21 mouse cellular contexts compared by ENCODE assay signal in the genomic region with DNA sequence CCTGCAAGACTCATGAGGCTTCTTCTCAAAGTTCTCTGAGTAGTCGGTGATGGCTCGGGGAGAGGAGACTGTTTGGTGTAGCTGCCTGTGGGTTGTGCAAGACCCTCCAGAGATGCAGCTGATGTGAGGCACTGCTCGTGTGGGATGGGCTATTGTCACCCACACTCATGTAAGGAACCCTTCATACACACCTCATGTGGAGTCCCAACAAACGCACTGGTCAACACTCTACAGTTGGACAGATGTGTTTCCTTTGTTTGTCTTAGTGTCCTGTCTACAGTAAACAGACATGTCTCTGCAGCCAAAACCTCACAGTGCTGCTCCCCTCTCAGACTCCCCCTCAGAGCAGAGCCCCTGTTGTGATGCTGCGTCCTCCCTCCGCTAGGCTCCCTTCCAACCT.
DNase-seq lines count a peak whose midpoint lies in the region; ATAC-seq and TF ChIP-seq lines count a peak whose summit lies in the region.
"Had no signal": no experiment of that assay in that cellular context is flagged by ENCODE, and none has a peak within 500 bp of the region (broad histone marks: within the 10 kb centered on the region; RNA-seq: fewer than 3 reads in every experiment).

No protein-coding gene starts in this region.

- no peak overlapping the region for H3K27ac ChIP-seq in lung, embryonic 14.5 days (ENCODE audit: low read depth)
- no peak overlapping the region for H3K27ac ChIP-seq in lung, embryonic 16.5 days (ENCODE audit: low read length)
- H3K27ac ChIP-seq: embryonic facial prominence, embryonic 13.5 days; embryonic facial prominence, embryonic 15.5 days; forebrain, embryonic 10.5 days; forebrain, embryonic 12.5 days had no signal

- H3K9ac ChIP-seq in lung, embryonic 14.5 days: no peak overlapping the region
- no peak overlapping the region for H3K9ac ChIP-seq in lung, embryonic 16.5 days (ENCODE audit: low read length)
- H3K9ac ChIP-seq: embryonic facial prominence, embryonic 13.5 days; embryonic facial prominence, embryonic 15.5 days; forebrain, embryonic 12.5 days had no signal

- H3K4me2 ChIP-seq in lung, embryonic 14.5 days: no peak overlapping the region
- H3K4me2 ChIP-seq in lung, embryonic 16.5 days (ENCODE audit: low read depth, low read length): no peak overlapping the region
- H3K4me2 ChIP-seq: embryonic facial prominence, embryonic 13.5 days; embryonic facial prominence, embryonic 15.5 days; forebrain, embryonic 12.5 days had no signal

- no peaks in the 10 kb centered on the region for H3K27me3 ChIP-seq in lung, embryonic 14.5 days (ENCODE audit: insufficient read depth, low read length)
- H3K27me3 ChIP-seq in lung, embryonic 16.5 days (ENCODE audit: control insufficient read depth, insufficient read depth, low read depth, low read length): no peaks in the 10 kb centered on the region
- H3K27me3 ChIP-seq: embryonic facial prominence, embryonic 13.5 days; embryonic facial prominence, embryonic 15.5 days; forebrain, embryonic 12.5 days had no signal

- H3K4me1 ChIP-seq in lung, embryonic 14.5 days (ENCODE audit: insufficient read depth): no peaks in the 10 kb centered on the region
- H3K4me1 ChIP-seq in lung, embryonic 16.5 days (replicated peaks; ENCODE audit: control insufficient read depth, insufficient read depth, low read length): no peaks in the 10 kb centered on the region
- H3K4me1 ChIP-seq: embryonic facial prominence, embryonic 13.5 days; embryonic facial prominence, embryonic 15.5 days; forebrain, embryonic 10.5 days; forebrain, embryonic 12.5 days had no signal

- no peak for TF ChIP-seq CTCF in lung, embryonic 14.5 days (IDR thresholded peaks at IDR 0.05; ENCODE audit: low read depth)

- no peaks in the 10 kb centered on the region for H3K9me3 ChIP-seq in lung, embryonic 14.5 days (ENCODE audit: low read depth, low read length)
- no peaks in the 10 kb centered on the region for H3K9me3 ChIP-seq in lung, embryonic 16.5 days (ENCODE audit: control insufficient read depth, low read length)
- H3K9me3 ChIP-seq: embryonic facial prominence, embryonic 13.5 days; embryonic facial prominence, embryonic 15.5 days; forebrain, embryonic 10.5 days; forebrain, embryonic 12.5 days had no signal

- no peaks in the 10 kb centered on the region for H3K36me3 ChIP-seq in lung, embryonic 14.5 days (ENCODE audit: insufficient read depth)
- H3K36me3 ChIP-seq in lung, embryonic 16.5 days (ENCODE audit: control insufficient read depth, insufficient read depth, low read length): no peaks in the 10 kb centered on the region
- H3K36me3 ChIP-seq: embryonic facial prominence, embryonic 13.5 days; embryonic facial prominence, embryonic 15.5 days; forebrain, embryonic 10.5 days; forebrain, embryonic 12.5 days had no signal

- DNase-seq in lung, embryonic 14.5 days: peak; percentile 20
- DNase-seq in lung, postnatal 25 days (ENCODE audit: low spot score): no peak
- no peak for DNase-seq in lung, postnatal 36 days
- DNase-seq: adrenal gland, adult 2 months; adrenal gland, postnatal 10 days; adrenal gland, postnatal 25 days; cerebellum, adult 11 months; cerebellum, adult 18-20 months; cerebellum, adult 8-10 months; cerebellum, adult 9-11 months; cerebellum, postnatal 14 days; cerebellum, postnatal 36 days; embryo, embryonic 11 days had no signal

- ATAC-seq in lung, embryonic 14.5 days (ENCODE audit: insufficient read depth): peak; percentile 70; the same call in 1 of the 2 replicates
- ATAC-seq in lung, embryonic 16.5 days (ENCODE audit: low read depth): peak; percentile 52; the same call in 1 of the 2 replicates
- ATAC-seq: forebrain, embryonic 14.5 days; forebrain, embryonic 16.5 days had no signal

- H3K4me3 ChIP-seq in lung, embryonic 14.5 days (ENCODE audit: low read depth, low read length): no peak overlapping the region
- H3K4me3 ChIP-seq in lung, embryonic 16.5 days (ENCODE audit: low read length): no peak overlapping the region
- H3K4me3 ChIP-seq: embryonic facial prominence, embryonic 13.5 days; embryonic facial prominence, embryonic 15.5 days; erythroblast, embryonic 14.5 days; forebrain, embryonic 10.5 days; forebrain, embryonic 12.5 days had no signal

- 67% methylated on average over 6 of the region's 6 CpGs for WGBS in lung, embryonic 14.5 days
- 56% methylated on average over 6 of the region's 6 CpGs for WGBS in lung, embryonic 16.5 days
